16 mouse cellular contexts compared by ENCODE assay signal in genomic region chr8:48136804-48137650, GRCm38 (mm10). TPM values are rescaled to one million over a fixed set of nuclear protein-coding genes. Genes with fewer than 3 reads are reported as not detected.
DNase-seq lines count a peak whose midpoint lies in the region; ATAC-seq lines count a peak whose summit lies in the region.
"Had no signal": no experiment of that assay in that cellular context is flagged by ENCODE, and none has a peak within 500 bp of the region (broad histone marks: within the 10 kb centered on the region; RNA-seq: fewer than 3 reads in every experiment).

No protein-coding gene starts in this region.

- H3K36me3 ChIP-seq in forebrain, embryonic 13.5 days (ENCODE audit: poor library complexity, severe bottlenecking) = peaks cover 9% of the 10 kb centered on the region; the same call in 1 of the 2 replicates
- peaks cover 90% of the 10 kb centered on the region for H3K36me3 ChIP-seq in forebrain, embryonic 10.5 days (replicated peaks)
- H3K36me3 ChIP-seq in limb, embryonic 11.5 days (ENCODE audit: control insufficient read depth, insufficient read depth, low read length) = peaks cover 2% of the 10 kb centered on the region; the same call in 1 of the 2 replicates

- no peaks in the 10 kb centered on the region for H3K27me3 ChIP-seq in forebrain, embryonic 13.5 days
- H3K27me3 ChIP-seq in forebrain, embryonic 10.5 days (ENCODE audit: poor library complexity, severe bottlenecking) = no peaks in the 10 kb centered on the region
- H3K27me3 ChIP-seq in limb, embryonic 11.5 days (ENCODE audit: control insufficient read depth, insufficient read depth, low read length) = no peaks in the 10 kb centered on the region
- H3K27me3 ChIP-seq: midbrain, embryonic 12.5 days had no signal

- H3K4me2 ChIP-seq in forebrain, embryonic 13.5 days = peak overlapping the region; percentile 32
- H3K4me2 ChIP-seq in limb, embryonic 11.5 days (ENCODE audit: low read depth, severe bottlenecking) = no peak overlapping the region
- H3K4me2 ChIP-seq: liver, embryonic 11.5 days; midbrain, embryonic 12.5 days had no signal

- no peaks in the 10 kb centered on the region for H3K9me3 ChIP-seq in forebrain, embryonic 13.5 days (replicated peaks)
- no peaks in the 10 kb centered on the region for H3K9me3 ChIP-seq in forebrain, embryonic 10.5 days
- no peaks in the 10 kb centered on the region for H3K9me3 ChIP-seq in limb, embryonic 11.5 days (ENCODE audit: control insufficient read depth, low read length)
- H3K9me3 ChIP-seq: midbrain, embryonic 12.5 days had no signal

- H3K27ac ChIP-seq in forebrain, embryonic 13.5 days = no peak overlapping the region
- H3K27ac ChIP-seq in forebrain, embryonic 10.5 days = no peak overlapping the region
- H3K27ac ChIP-seq in limb, embryonic 11.5 days (replicated peaks; ENCODE audit: low read depth, low read length) = no peak overlapping the region

- ATAC-seq in forebrain, embryonic 13.5 days = peak; percentile 23; the same call in 1 of the 2 replicates
- peak; percentile 61; the same call in 1 of the 2 replicates for ATAC-seq in limb, embryonic 11.5 days (ENCODE audit: insufficient number of reproducible peaks, low FRiP score, low TSS enrichment, low read depth)
- ATAC-seq: lung, postnatal 0 days had no signal

- no peak overlapping the region for H3K4me3 ChIP-seq in forebrain, embryonic 13.5 days
- H3K4me3 ChIP-seq in forebrain, embryonic 10.5 days = no peak overlapping the region
- H3K4me3 ChIP-seq in limb, embryonic 11.5 days (ENCODE audit: low read depth, low read length) = no peak overlapping the region
- H3K4me3 ChIP-seq: midbrain, embryonic 12.5 days had no signal

- WGBS in forebrain, embryonic 13.5 days = 66% methylated on average over 30 of the region's 30 CpGs
- whole genome bisulfite sequencing in forebrain, embryonic 10.5 days = 89% methylated on average over 30 of the region's 30 CpGs
- 59% methylated on average over 30 of the region's 30 CpGs for WGBS in limb, embryonic 11.5 days

- no peak for DNase-seq in forebrain, embryonic 10.5 days (ENCODE audit: extremely low spot score, low spot score)
- DNase-seq in retina, postnatal 1 day = peak; percentile 29
- DNase-seq in retina, embryonic 14.5 days (ENCODE audit: low spot score) = no peak
- peak; percentile 61 for DNase-seq in limb, embryonic 11.5 days (ENCODE audit: low spot score)
- no peak for DNase-seq in adrenal gland, postnatal 14 days
- DNase-seq in adrenal gland, postnatal 10 days = no peak
- no peak for DNase-seq in lung, postnatal 14 days
- DNase-seq: heart, adult 18-20 months; heart, postnatal 14 days; kidney, adult 8-10 months; layer of hippocampus, postnatal 36 days; thymus, adult 18-20 months had no signal

- no peak overlapping the region for H3K9ac ChIP-seq in forebrain, embryonic 13.5 days
- H3K9ac ChIP-seq in limb, embryonic 11.5 days (ENCODE audit: low read length) = no peak overlapping the region
- H3K9ac ChIP-seq: midbrain, embryonic 12.5 days had no signal

- peaks cover 23% of the 10 kb centered on the region for H3K4me1 ChIP-seq in forebrain, embryonic 13.5 days
- no peaks in the 10 kb centered on the region; the same call in 1 of the 2 replicates for H3K4me1 ChIP-seq in forebrain, embryonic 10.5 days
- H3K4me1 ChIP-seq in limb, embryonic 11.5 days (ENCODE audit: control insufficient read depth, insufficient read depth, low read length) = 0 out of 2 replicates have a peak, but pooled peaks cover 2% of the 10 kb centered on the region

RNA-seq across cellular contexts. Expression of gene Dctd, which starts 38.1 kb away (rescaled TPM):
- polyA plus RNA-seq in forebrain, embryonic 13.5 days (2015; fragmentation: Nextera tagmentation; extraction: Ambion mirVana) = 14.2 and 14.3 TPM in 2 replicates
- 50.0 and 51.5 TPM in 2 replicates for polyA plus RNA-seq in forebrain, embryonic 10.5 days (2016; fragmentation: Nextera tagmentation; extraction: Ambion mirVana)
- polyA plus RNA-seq in limb, embryonic 11.5 days (2014; fragmentation: Nextera tagmentation; extraction: Ambion mirVana) = 56.1 and 59.3 TPM in 2 replicates
- 8.9 TPM in 2 replicates for total RNA-seq in adrenal gland, postnatal 14 days (2021)
- 10 to 100 TPM in 1 of 2 experiments, 1 to 10 TPM in 1; 7.3 to 12.3 TPM for total RNA-seq in adrenal gland, postnatal 10 days (2021)

Comparison
In these comparisons a context has a peak if more than half of its experiments do, and no peak if none do; other contexts are left out.
1. DNase-seq: peak in retina, postnatal 1 day (single experiment) and limb, embryonic 11.5 days (single experiment); none in forebrain, embryonic 10.5 days (single experiment), retina, embryonic 14.5 days (single experiment), adrenal gland, postnatal 14 days (single experiment), adrenal gland, postnatal 10 days (single experiment) and lung, postnatal 14 days (single experiment).